Mouse (Mus musculus) CH12.LX (cell line): ENCODE results near the gene Leng9.

ENCODE experiments used
- CTCF ChIP-seq, 2 experiments: IDR thresholded peaks in 1 of 2; conservative IDR thresholded peaks in 1 of 2; 2 replicates each; pipeline ENCODE4 v1.5.1; 2011 to 2012; ENCODE audit warnings: low read depth in 2 of 2, low read length in 2 of 2, improper control_type of control experiment in 1 of 2, inconsistent platforms in 1 of 2, mild to moderate bottlenecking in 1 of 2, moderate library complexity in 1 of 2
- EP300 ChIP-seq: IDR thresholded peaks from 2 replicates; pipeline ENCODE4 v1.6.1; 2011; ENCODE audit warnings: low read length, improper control_type of control experiment
- JUN ChIP-seq: IDR thresholded peaks from 2 replicates; pipeline ENCODE4 v1.6.1; 2011; ENCODE audit warnings: low read depth, mild to moderate bottlenecking, low read length, improper control_type of control experiment, moderate library complexity; ENCODE audit not compliant: insufficient read depth
- KAT2A ChIP-seq: IDR thresholded peaks from 2 replicates; pipeline ENCODE4 v1.6.1; 2012; ENCODE audit warnings: low read length, improper control_type of control experiment, inconsistent platforms; ENCODE audit not compliant: insufficient replicate concordance
- MAX ChIP-seq: IDR thresholded peaks from 2 replicates; pipeline ENCODE4 v1.6.1; 2011; ENCODE audit warnings: low read length, improper control_type of control experiment
- POLR2A ChIP-seq: IDR thresholded peaks from 2 replicates; pipeline ENCODE4 v1.6.1; 2011; ENCODE audit warnings: low read depth, mild to moderate bottlenecking, improper control_type of control experiment, low read length
- USF1 ChIP-seq: IDR thresholded peaks from 2 replicates; pipeline ENCODE4 v1.6.1; 2014; ENCODE audit warnings: low read depth, mild to moderate bottlenecking, inconsistent platforms, low read length, improper control_type of control experiment
- ZMIZ1 ChIP-seq: IDR thresholded peaks from 2 replicates; pipeline ENCODE4 v1.6.1; 2012; ENCODE audit warnings: low read depth, mild to moderate bottlenecking, inconsistent platforms, low read length, improper control_type of control experiment

DNA sequence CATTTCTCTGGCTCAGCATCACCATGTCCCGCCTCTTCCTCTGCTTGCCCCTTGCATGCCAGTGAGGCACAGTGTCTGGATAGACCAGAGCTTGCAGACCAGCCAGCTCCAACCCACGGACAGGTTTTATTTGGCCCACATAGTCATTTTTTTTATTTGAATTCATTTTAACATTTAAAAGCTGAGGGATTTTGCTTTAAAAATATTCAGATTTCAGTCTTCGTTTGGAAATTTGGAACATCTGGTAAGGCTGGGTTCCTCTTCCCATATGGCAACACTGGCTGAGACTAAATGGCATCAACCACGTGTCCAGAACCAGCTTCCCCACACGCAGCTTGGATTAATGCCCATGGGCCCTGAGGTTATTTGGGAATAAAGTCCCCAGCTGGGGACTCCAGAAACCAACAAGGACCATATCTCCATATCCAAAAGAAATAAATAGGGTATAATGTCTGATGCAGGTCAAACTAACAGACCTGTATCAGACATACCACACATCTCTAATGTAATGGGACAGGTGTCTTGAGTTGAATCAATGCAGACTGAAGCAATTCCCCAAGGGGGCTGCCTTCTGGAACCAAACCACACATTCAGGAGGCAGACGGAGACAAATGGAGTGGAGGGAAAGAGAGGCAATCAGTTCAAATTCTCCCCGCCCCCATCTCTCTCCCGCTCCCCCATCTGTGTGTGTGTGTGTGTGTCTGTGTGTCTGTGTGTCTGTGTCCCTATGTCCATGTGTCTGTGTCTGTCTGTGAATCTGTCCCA is 32.9 kb downstream of the Leng9 start:
- no peak for TF ChIP-seq POLR2A
- no peak for TF ChIP-seq USF1
- no peak for TF ChIP-seq KAT2A
- TF ChIP-seq CTCF (conservative IDR thresholded peaks at IDR 0.05 in 1 of 2, IDR thresholded peaks at IDR 0.05 in 1 of 2; ENCODE audit: low read depth in 2 of 2, low read length in 2 of 2) = no peak
- TF ChIP-seq ZMIZ1 = no peak
- TF ChIP-seq JUN = no peak
- TF ChIP-seq MAX = no peak
- TF ChIP-seq EP300 = no peak
